Mouse (Mus musculus) ES-Bruce4 (cell line): ENCODE results near the gene Hoxa9.

ENCODE experiments used
- CTCF ChIP-seq: IDR thresholded peaks from one replicate; pipeline ENCODE4 v1.8.1; 2011; ENCODE audit warnings: low read depth, low read length
- POLR2A ChIP-seq: IDR thresholded peaks from one replicate; pipeline ENCODE4 v1.8.1; 2011; ENCODE audit warnings: low read length; ENCODE audit not compliant: insufficient read depth

DNA sequence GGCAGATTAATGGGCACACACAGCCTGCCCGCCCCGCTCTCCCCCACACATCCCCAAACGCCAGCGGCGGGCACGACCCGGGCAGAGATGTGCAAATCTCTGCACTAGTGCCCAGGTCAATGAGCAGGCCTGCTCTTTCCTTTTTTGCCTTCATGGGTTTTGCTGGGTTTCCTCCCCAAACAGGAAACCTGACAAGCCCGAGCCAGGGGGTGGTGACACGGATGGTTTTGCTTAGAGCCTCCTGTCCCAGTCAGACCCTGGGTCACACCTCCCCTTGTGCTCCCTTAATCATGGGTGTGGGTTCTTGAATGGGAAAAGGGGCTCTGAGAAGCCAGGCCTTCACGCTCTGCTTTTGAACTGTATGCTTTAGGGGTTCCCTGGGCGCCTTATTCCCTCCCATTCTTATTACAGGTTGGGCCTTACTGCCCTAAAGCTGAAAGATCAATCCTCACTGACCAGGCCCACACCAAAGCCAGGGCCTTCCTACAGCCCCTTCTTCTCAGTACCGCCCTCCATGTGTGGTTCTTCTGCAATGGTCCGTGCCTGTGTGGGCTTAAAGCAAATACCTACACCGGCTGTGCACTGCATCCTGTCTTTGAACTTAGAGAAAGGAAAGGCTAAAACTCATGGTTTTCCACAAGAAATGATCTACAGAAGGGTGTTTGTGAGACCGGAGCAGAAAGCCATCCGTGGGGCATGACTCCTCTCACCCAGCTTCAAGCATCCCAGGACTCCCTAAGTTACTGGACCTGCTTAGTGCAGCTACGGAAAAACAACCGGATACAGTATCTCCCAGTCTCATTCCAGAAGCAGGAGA lies 21.8 kb downstream of the Hoxa9 start:
- TF ChIP-seq CTCF (no peak), POLR2A (no peak)
